Mouse (Mus musculus): ENCODE results near the gene Larp6. TPM values are rescaled to one million over a fixed set of nuclear protein-coding genes. Genes with fewer than 3 reads are reported as not detected.
A peak's percentile ranks its signal among the peaks of the same experiment; 100 is the strongest.

The Larp6 gene
- polyA plus RNA-seq, 1 experiment from 2014 or later: 1.9 TPM

- H3K36me3 ChIP-seq (ENCODE audit: control insufficient read depth, insufficient read depth, low read length): no peaks in the 10 kb centered on the region
- H3K27me3 ChIP-seq (ENCODE audit: control insufficient read depth, insufficient read depth, low read length): no peaks in the 10 kb centered on the region
- no peak for DNase-seq (ENCODE audit: low spot score)
- no peak for ATAC-seq (ENCODE audit: low FRiP score)
- no peaks in the 10 kb centered on the region for H3K4me1 ChIP-seq (replicated peaks; ENCODE audit: control insufficient read depth, insufficient read depth, low read length)
- 87% methylated on average over 3 of the region's 3 CpGs for WGBS
- no peak overlapping the region for H3K4me2 ChIP-seq (replicated peaks; ENCODE audit: low read depth, low read length)
- no peak overlapping the region for H3K4me3 ChIP-seq (ENCODE audit: low read depth, low read length)
- H3K9me3 ChIP-seq (ENCODE audit: control insufficient read depth, low read length): no peaks in the 10 kb centered on the region
- H3K9ac ChIP-seq (ENCODE audit: low read depth, low read length): no peak overlapping the region
- no peak overlapping the region for H3K27ac ChIP-seq (ENCODE audit: low read depth, low read length)
Observed at GRCm38 (mm10) chr9:60681005-60681404, 31.8 kb upstream of the Larp6 start.

DNA sequence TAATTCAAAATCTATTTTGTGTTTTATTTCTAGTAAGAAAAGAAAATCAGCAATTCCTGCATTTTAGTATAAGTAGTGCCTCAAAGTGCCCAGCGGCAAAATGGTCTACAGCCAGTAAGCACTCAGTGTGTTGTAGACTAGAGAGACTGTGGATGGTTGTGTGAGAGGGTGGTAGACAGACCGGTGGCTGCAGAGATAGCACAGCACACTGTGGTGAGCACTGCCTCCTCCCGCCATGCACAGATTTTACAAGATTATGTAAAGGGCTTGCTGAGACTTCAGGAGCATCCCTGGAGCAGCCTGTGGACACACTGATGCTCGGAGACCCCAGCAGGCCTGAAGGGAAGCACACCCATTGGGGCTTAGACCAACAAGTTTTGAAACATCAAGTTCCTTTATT is 30.0 kb upstream of the Larp6 start:
- ATAC-seq (ENCODE audit: low FRiP score) (no peak), DNase-seq (ENCODE audit: low spot score) (no peak)
- Histone ChIP-seq H3K4me2 (replicated peaks; ENCODE audit: low read depth, low read length) (no peak overlapping the region), H3K27me3 (ENCODE audit: control insufficient read depth, insufficient read depth, low read length) (no peaks in the 10 kb centered on the region), H3K4me3 (ENCODE audit: low read depth, low read length) (no peak overlapping the region), H3K9me3 (ENCODE audit: control insufficient read depth, low read length) (no peaks in the 10 kb centered on the region), H3K4me1 (replicated peaks; ENCODE audit: control insufficient read depth, insufficient read depth, low read length) (no peaks in the 10 kb centered on the region), H3K36me3 (ENCODE audit: control insufficient read depth, insufficient read depth, low read length) (no peaks in the 10 kb centered on the region), H3K27ac (ENCODE audit: low read depth, low read length) (no peak overlapping the region), H3K9ac (ENCODE audit: low read depth, low read length) (no peak overlapping the region)
- 91% methylated on average over 4 of the region's 4 CpGs for WGBS

DNA sequence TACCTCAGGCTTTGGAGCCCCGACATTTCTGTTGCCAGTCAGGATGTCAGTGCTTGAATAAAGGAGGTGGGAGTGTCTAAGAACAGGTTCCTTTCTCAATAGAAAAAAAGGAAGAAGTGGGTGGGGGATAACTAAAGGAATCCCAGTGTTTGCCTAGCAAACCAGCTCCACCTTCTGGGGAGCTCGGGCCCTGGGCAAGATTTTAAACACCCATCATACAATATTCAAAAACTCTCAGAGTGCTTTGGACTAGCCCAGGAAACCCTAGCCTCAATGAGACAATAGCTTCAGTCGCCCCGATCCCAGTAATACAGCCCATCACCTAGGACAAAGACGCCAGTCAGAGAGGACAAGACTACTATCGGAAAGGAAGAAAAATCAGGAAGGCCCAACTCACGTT is 25.4 kb upstream of the Larp6 start:
- ATAC-seq (ENCODE audit: low FRiP score) (peak; percentile 57), DNase-seq (ENCODE audit: low spot score) (no peak)
- Histone ChIP-seq H3K4me2 (replicated peaks; ENCODE audit: low read depth, low read length) (peak overlapping the region; percentile 45), H3K4me1 (replicated peaks; ENCODE audit: control insufficient read depth, insufficient read depth, low read length) (peaks cover 4% of the 10 kb centered on the region; the same call in 1 of the 2 replicates), H3K4me3 (ENCODE audit: low read depth, low read length) (peak overlapping the region; percentile 60), H3K27ac (ENCODE audit: low read depth, low read length) (peak overlapping the region; percentile 98), H3K9me3 (ENCODE audit: control insufficient read depth, low read length) (no peaks in the 10 kb centered on the region), H3K36me3 (ENCODE audit: control insufficient read depth, insufficient read depth, low read length) (no peaks in the 10 kb centered on the region), H3K9ac (ENCODE audit: low read depth, low read length) (peak overlapping the region; percentile 68), H3K27me3 (ENCODE audit: control insufficient read depth, insufficient read depth, low read length) (no peaks in the 10 kb centered on the region)
- WGBS: 0% methylated on average over 7 of the region's 7 CpGs

GRCm38 (mm10) chr9:60687891-60688324 is 24.9 kb upstream of the Larp6 start, which contains the start of gene Lrrc49:
TSS of gene Lrrc49 (minus strand) at chr9:60688158.
- Histone ChIP-seq H3K9ac (ENCODE audit: low read depth, low read length) (peak within 1 kb of the TSS; percentile 68), H3K4me2 (replicated peaks; ENCODE audit: low read depth, low read length) (peak within 1 kb of the TSS; percentile 45), H3K27me3 (ENCODE audit: control insufficient read depth, insufficient read depth, low read length) (no peaks in the 10 kb centered on the region), H3K27ac (ENCODE audit: low read depth, low read length) (peak within 1 kb of the TSS; percentile 98), H3K4me1 (replicated peaks; ENCODE audit: control insufficient read depth, insufficient read depth, low read length) (peaks cover 4% of the 10 kb centered on the region; the same call in 1 of the 2 replicates), H3K4me3 (ENCODE audit: low read depth, low read length) (peak within 1 kb of the TSS; percentile 60), H3K36me3 (ENCODE audit: control insufficient read depth, insufficient read depth, low read length) (no peaks in the 10 kb centered on the region), H3K9me3 (ENCODE audit: control insufficient read depth, low read length) (no peaks in the 10 kb centered on the region)
- ATAC-seq (ENCODE audit: low FRiP score) (peak; percentile 97), DNase-seq (ENCODE audit: low spot score) (peak; percentile 95)
- WGBS: under 1% methylated on average over 21 of the region's 21 CpGs

DNA sequence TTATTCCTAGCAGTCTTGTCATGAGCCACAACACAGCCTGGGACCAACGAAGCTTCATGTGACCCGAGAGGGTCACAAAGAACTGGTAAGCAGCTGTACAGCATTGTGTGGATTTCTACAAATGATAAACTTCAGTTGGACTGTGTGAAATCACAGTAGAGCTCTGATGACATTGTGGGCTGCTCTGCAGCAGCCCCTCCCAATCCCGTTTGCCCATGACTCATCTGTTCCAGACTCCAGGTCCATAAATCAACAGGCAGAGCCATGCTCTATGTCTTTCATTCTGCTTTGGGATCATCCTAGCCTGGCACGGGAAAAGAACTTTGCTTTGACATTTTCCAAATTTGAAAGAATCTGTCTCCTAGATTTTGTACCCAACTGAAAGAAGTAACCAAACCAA is 20.2 kb upstream of the Larp6 start:
- Histone ChIP-seq H3K27me3 (ENCODE audit: control insufficient read depth, insufficient read depth, low read length) (no peaks in the 10 kb centered on the region), H3K4me2 (replicated peaks; ENCODE audit: low read depth, low read length) (no peak overlapping the region), H3K9me3 (ENCODE audit: control insufficient read depth, low read length) (no peaks in the 10 kb centered on the region; the same call in 1 of the 2 replicates), H3K4me3 (ENCODE audit: low read depth, low read length) (no peak overlapping the region), H3K4me1 (replicated peaks; ENCODE audit: control insufficient read depth, insufficient read depth, low read length) (peaks cover 4% of the 10 kb centered on the region; the same call in 1 of the 2 replicates), H3K27ac (ENCODE audit: low read depth, low read length) (no peak overlapping the region), H3K9ac (ENCODE audit: low read depth, low read length) (no peak overlapping the region), H3K36me3 (ENCODE audit: control insufficient read depth, insufficient read depth, low read length) (no peaks in the 10 kb centered on the region)
- 79% methylated on average over 4 of the region's 4 CpGs for WGBS
- DNase-seq (ENCODE audit: low spot score) (no peak), ATAC-seq (ENCODE audit: low FRiP score) (no peak)

DNA sequence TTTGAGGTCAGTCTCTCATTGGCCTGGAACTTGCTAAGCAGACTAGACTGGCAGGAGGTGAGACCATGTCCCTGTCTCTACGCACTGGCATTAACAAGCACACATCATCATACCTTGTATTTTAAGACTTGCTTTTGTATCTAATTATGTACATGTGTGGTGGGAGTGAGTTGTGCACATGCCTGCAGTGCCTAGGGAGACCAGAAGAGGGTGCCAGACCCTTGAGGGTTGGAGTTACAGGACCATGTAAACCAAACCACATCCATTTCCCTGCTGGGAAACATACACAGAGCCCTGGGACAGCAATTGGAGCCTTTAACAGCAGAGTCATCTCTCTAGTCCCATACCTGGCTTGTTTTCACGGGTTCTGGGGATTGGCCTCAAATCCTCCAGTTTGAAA is 18.8 kb upstream of the Larp6 start:
- Histone ChIP-seq H3K4me2 (replicated peaks; ENCODE audit: low read depth, low read length) (no peak overlapping the region), H3K27me3 (ENCODE audit: control insufficient read depth, insufficient read depth, low read length) (no peaks in the 10 kb centered on the region), H3K9ac (ENCODE audit: low read depth, low read length) (no peak overlapping the region), H3K27ac (ENCODE audit: low read depth, low read length) (no peak overlapping the region), H3K4me3 (ENCODE audit: low read depth, low read length) (no peak overlapping the region), H3K9me3 (ENCODE audit: control insufficient read depth, low read length) (no peaks in the 10 kb centered on the region; the same call in 1 of the 2 replicates), H3K36me3 (ENCODE audit: control insufficient read depth, insufficient read depth, low read length) (no peaks in the 10 kb centered on the region), H3K4me1 (replicated peaks; ENCODE audit: control insufficient read depth, insufficient read depth, low read length) (no peaks in the 10 kb centered on the region)
- ATAC-seq (ENCODE audit: low FRiP score) (no peak), DNase-seq (ENCODE audit: low spot score) (no peak)
- WGBS: 50% methylated on average over 2 of the region's 2 CpGs

DNA sequence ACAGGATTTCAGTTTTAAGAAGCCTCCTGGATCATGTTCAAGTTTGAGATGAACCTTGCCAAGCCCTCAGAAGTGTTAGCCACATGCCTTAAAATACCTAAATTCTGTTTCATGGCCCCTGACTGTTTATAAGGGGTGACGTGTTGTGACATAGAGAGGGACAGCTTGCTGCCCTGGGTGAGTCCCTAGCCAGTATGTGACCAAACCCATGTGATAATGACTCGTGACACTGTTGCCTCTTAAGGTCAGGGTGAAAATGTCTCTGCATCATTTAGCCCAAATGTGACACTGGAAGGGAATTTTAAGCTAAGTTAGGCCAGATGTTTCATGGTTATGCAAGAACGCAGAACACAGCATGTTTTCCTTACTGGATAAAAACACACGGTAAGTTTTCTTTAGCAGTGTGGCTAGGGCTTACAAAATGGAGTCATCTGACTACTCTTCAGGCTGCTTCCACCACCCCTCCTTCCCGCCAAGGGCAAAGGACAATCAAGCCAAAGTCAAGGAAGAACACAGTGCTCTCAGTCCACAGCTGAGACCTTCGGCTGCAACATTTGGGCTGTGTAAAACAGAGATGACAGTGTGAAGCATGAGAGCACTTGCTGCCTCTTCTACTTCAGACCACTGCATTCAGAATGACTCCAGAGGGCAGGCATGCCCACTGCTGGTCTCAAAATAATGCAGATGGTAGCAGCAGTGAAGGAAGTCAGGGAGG is 16.4 kb upstream of the Larp6 start:
- no peak overlapping the region for H3K9ac ChIP-seq (ENCODE audit: low read depth, low read length)
- DNase-seq (ENCODE audit: low spot score) (no peak), ATAC-seq (ENCODE audit: low FRiP score) (no peak)
- H3K4me3 ChIP-seq (ENCODE audit: low read depth, low read length): no peak overlapping the region
- H3K9me3 ChIP-seq (ENCODE audit: control insufficient read depth, low read length): no peaks in the 10 kb centered on the region; the same call in 1 of the 2 replicates
- no peaks in the 10 kb centered on the region for H3K36me3 ChIP-seq (ENCODE audit: control insufficient read depth, insufficient read depth, low read length)
- H3K27ac ChIP-seq (ENCODE audit: low read depth, low read length): no peak overlapping the region
- no peaks in the 10 kb centered on the region for H3K4me1 ChIP-seq (replicated peaks; ENCODE audit: control insufficient read depth, insufficient read depth, low read length)
- no peak overlapping the region for H3K4me2 ChIP-seq (replicated peaks; ENCODE audit: low read depth, low read length)
- WGBS: 69% methylated on average over 6 of the region's 6 CpGs
- no peaks in the 10 kb centered on the region for H3K27me3 ChIP-seq (ENCODE audit: control insufficient read depth, insufficient read depth, low read length)

DNA sequence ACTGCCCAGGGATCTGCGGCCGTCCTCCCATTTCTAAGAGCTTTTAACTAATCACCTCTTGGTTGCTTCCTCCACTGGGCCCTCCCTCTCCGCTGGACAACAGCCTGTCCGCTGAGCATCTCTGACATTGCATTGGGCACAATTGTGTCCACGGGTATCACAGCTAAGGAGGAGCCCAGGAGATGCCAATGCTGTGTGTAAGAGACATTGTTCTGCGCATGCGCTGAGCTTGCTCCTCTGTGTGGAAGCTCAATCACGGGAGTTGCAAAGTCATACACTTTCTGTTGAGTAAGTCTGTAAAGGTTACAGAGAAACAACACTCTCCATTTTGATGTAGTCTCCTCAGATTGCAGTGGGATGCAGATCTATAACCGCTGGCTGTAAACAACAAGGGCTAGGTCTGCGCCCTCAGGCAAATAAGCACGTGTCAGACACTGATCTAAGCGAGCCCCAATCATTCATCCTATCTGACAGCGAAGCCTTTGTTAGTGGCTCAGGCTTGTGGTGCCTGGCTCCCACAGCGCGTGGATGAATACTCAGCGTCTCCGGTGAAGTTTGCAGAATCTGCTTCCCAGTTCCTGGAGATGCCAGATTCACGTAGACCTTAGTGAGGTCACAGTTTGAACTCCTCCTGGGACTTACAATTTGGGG is 13.1 kb upstream of the Larp6 start:
- Histone ChIP-seq H3K4me1 (replicated peaks; ENCODE audit: control insufficient read depth, insufficient read depth, low read length) (no peaks in the 10 kb centered on the region), H3K27ac (ENCODE audit: low read depth, low read length) (no peak overlapping the region), H3K36me3 (ENCODE audit: control insufficient read depth, insufficient read depth, low read length) (no peaks in the 10 kb centered on the region), H3K4me3 (ENCODE audit: low read depth, low read length) (no peak overlapping the region), H3K27me3 (ENCODE audit: control insufficient read depth, insufficient read depth, low read length) (no peaks in the 10 kb centered on the region), H3K9ac (ENCODE audit: low read depth, low read length) (no peak overlapping the region), H3K4me2 (replicated peaks; ENCODE audit: low read depth, low read length) (no peak overlapping the region), H3K9me3 (ENCODE audit: control insufficient read depth, low read length) (no peaks in the 10 kb centered on the region)
- DNase-seq (ENCODE audit: low spot score) (peak; percentile 50), ATAC-seq (ENCODE audit: low FRiP score) (no peak)
- 54% methylated on average over 18 of the region's 18 CpGs for WGBS

DNA sequence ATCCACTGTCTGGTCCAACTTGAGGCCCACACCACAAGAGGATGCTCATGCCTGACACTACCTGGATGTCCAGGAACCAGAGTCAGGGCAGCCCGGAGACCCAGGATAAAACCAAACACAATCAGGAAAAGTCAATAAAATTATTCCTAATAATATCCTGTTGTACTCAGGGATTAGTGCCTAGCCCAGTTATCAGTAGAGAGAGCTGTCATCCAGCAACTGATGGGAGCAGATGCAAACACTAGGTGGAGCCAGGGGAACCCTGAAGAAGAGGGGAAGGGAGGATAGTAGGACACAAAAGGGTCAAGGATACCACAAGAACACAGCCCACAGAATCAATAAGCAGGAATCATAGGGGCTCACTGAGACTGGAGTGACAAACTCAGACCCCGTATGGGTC is 5.2 kb upstream of the Larp6 start:
- no peak overlapping the region for H3K9ac ChIP-seq (ENCODE audit: low read depth, low read length)
- no peak overlapping the region for H3K4me2 ChIP-seq (replicated peaks; ENCODE audit: low read depth, low read length)
- DNase-seq (ENCODE audit: low spot score) (no peak), ATAC-seq (ENCODE audit: low FRiP score) (no peak)
- H3K9me3 ChIP-seq (ENCODE audit: control insufficient read depth, low read length): no peaks in the 10 kb centered on the region
- H3K27me3 ChIP-seq (ENCODE audit: control insufficient read depth, insufficient read depth, low read length): no peaks in the 10 kb centered on the region
- no peaks in the 10 kb centered on the region for H3K36me3 ChIP-seq (ENCODE audit: control insufficient read depth, insufficient read depth, low read length)
- H3K4me1 ChIP-seq (replicated peaks; ENCODE audit: control insufficient read depth, insufficient read depth, low read length): no peaks in the 10 kb centered on the region
- H3K4me3 ChIP-seq (ENCODE audit: low read depth, low read length): no peak overlapping the region
- no peak overlapping the region for H3K27ac ChIP-seq (ENCODE audit: low read depth, low read length)
- WGBS: 95% methylated on average over 2 of the region's 2 CpGs

All from hindbrain, embryonic 11.5 days (tissue).